Mouse (Mus musculus) hindbrain, embryonic 10.5 days (tissue): ENCODE measurements around the gene Hrct1. TPM values are rescaled to one million over a fixed set of nuclear protein-coding genes. Genes with fewer than 3 reads are reported as not detected.

ENCODE experiments used
- DNase-seq: peaks from one replicate; pipeline ENCODE4 v3.0.0-alpha.2; 2017; ENCODE audit warnings: low spot score
- H3K27ac ChIP-seq: fragments of 300-500 bp; sonication (generic); 2 replicates; pipeline ENCODE4 v1.5.1; 2016; ENCODE audit warnings: mild to moderate bottlenecking, moderate library complexity
- H3K27me3 ChIP-seq: fragments of 300-500 bp; sonication (generic); 2 replicates; pipeline ENCODE4 v1.6.1; 2016; ENCODE audit warnings: mild to moderate bottlenecking; ENCODE audit not compliant: poor library complexity, insufficient read depth, severe bottlenecking
- H3K36me3 ChIP-seq: fragments of 300-500 bp; sonication (generic); 2 replicates; pipeline ENCODE4 v1.6.1; 2016; ENCODE audit warnings: mild to moderate bottlenecking, moderate library complexity
- H3K4me1 ChIP-seq: fragments of 300-500 bp; sonication (generic); replicated peaks from 2 replicates; pipeline ENCODE4 v1.6.1; 2016; ENCODE audit warnings: mild to moderate bottlenecking
- H3K4me3 ChIP-seq: fragments of 300-500 bp; sonication (generic); 2 replicates; pipeline ENCODE4 v1.5.1; 2016; ENCODE audit warnings: mild to moderate bottlenecking, moderate library complexity
- H3K9me3 ChIP-seq: fragments of 300-500 bp; sonication (generic); 2 replicates; pipeline ENCODE4 v1.6.1; 2016; ENCODE audit warnings: mild to moderate bottlenecking, moderate library complexity
- whole genome bisulfite sequencing: fragments of 180-500 bp; shearing (Covaris S2); methylation state at CpG from one replicate; pipeline ENCODE4 v1.1.7; 2016; 5-methylcytosine and 5-hydroxymethylcytosine counted together
- polyA plus RNA-seq: library from polyadenylated mRNA; unstranded; fragments of >200 nt; fragmentation: Nextera tagmentation; extraction: Ambion mirVana; gene quantifications from 2 replicates; pipeline ENCODE4 v1.2.1, GENCODE M21; 2016

Gene Hrct1
- polyA plus RNA-seq, 1 experiment from 2014 or later = 0.44 TPM

DNA sequence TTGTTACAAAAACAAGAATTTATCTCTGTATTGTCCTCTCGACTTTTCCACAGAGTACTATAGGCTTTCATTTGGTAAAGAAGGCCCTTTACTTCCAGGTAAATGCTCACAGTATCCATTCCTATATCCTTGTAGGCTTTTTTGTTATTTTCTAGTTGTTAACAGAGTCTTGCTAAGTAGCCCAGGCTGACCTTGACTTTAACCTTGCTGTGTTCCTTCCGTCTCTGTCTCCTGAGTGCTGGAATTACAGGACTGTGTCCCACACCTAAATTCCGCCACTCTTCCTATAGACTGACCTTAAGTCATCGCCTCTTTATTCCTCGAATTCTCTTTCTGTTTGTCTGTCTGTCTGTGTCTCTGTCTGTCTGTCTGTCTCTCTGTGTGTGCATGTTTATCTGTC, 41.4 kb downstream of the Hrct1 start:
- Histone ChIP-seq H3K27ac (no peak overlapping the region), H3K36me3 (no peaks in the 10 kb centered on the region), H3K27me3 (no peaks in the 10 kb centered on the region), H3K9me3 (no peaks in the 10 kb centered on the region), H3K4me3 (no peak overlapping the region), H3K4me1 (no peaks in the 10 kb centered on the region)
- no peak for DNase-seq
- WGBS = 91% methylated on average over 5 of the region's 5 CpGs

DNA sequence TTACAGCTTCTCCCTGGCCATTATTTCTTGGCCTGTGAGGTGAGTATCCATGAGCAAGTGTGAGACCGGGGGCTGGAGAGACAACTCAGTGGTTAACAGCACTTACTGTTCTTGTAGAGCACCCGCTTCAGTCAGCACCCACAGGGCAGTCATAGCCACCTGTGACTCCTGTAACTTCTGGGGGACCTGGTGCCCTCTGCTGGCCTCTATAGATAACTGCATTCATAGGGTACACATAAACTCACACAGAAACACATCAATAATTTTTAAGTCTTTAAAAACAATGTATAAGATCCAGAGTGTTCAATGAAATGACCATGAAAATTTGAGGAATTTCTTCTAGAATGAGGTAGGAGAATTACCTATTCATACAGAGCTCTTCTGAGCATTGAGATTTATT, 42.4 kb downstream of the Hrct1 start:
- H3K27ac ChIP-seq = no peak overlapping the region
- H3K9me3 ChIP-seq = no peaks in the 10 kb centered on the region
- no peaks in the 10 kb centered on the region for H3K36me3 ChIP-seq
- DNase-seq = no peak
- WGBS = 90% methylated on average over 2 of the region's 2 CpGs
- H3K4me1 ChIP-seq = no peaks in the 10 kb centered on the region
- no peaks in the 10 kb centered on the region for H3K27me3 ChIP-seq
- no peak overlapping the region for H3K4me3 ChIP-seq

DNA sequence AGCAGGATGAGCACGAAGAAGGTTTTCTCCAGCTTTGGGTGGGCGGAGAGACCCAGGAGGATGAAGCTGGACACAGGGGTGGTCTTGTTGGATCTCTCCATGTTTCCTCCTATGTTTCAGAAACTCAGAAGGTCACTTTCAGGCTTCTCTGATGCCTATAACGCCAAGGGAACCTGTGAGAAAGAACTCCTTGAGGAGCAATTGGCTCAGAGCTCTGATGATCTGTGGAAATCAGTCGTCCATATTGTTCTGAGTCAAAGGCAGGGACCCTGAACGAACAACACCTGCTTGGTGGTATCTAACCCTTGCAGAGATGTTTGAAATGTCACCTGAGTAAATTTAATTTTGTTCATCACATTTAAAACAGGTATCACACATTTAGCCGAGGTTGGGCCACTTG, 43.9 kb downstream of the Hrct1 start, which contains the start of gene Olfr159:
Olfr159 (minus strand) TSS at position 101 of the 400 bp plus-strand sequence.
- Histone ChIP-seq H3K27me3 (no peaks in the 10 kb centered on the region), H3K36me3 (no peaks in the 10 kb centered on the region), H3K27ac (no peak within 1 kb of the TSS), H3K9me3 (no peaks in the 10 kb centered on the region), H3K4me3 (no peak within 1 kb of the TSS), H3K4me1 (no peaks in the 10 kb centered on the region)
- DNase-seq = no peak
- 84% methylated on average over 6 of the region's 6 CpGs for WGBS

DNA sequence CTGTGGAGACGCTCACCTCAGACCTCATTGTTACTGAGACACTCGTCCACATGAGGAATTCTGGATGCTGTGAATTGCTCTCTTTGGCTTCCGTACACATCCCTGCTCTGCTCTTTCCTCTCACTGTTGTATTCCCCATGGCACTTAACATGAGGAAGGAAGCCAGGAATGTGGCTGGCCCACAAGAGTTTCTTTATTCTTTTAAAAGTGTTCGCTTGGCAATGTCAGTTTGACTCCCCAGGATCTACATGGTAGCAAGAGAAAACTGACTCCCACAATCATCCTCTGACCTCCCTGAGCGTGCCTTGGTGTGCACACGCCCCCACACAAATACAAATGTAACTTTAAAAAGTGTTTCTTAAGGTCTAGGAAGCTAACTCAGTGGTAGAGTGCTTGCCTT, 44.6 kb downstream of the Hrct1 start:
- no peaks in the 10 kb centered on the region for H3K9me3 ChIP-seq
- H3K27ac ChIP-seq = no peak overlapping the region
- H3K4me1 ChIP-seq = no peaks in the 10 kb centered on the region
- H3K4me3 ChIP-seq = no peak overlapping the region
- H3K36me3 ChIP-seq = no peaks in the 10 kb centered on the region
- 63% methylated on average over 6 of the region's 6 CpGs for WGBS
- H3K27me3 ChIP-seq = no peaks in the 10 kb centered on the region
- DNase-seq = no peak

DNA sequence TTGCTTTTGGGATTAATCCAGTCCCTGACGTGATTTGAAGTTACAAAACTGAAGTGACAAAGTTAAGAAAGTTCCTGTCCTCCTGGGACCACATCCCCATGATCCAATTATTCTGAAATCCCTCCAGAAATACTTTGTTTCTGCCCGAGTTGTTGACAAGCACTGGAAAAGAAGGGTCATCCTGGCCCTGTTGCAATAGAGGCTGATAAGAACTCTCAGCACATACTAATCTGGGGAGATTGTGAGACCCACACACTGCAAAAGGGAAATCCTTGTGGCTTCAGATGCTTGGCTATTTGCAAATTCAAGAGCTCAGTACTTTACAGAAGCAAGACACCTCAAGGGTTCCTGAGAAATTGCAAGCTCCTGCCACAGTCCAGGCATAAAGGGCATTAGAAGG, 45.3 kb downstream of the Hrct1 start:
- Histone ChIP-seq H3K9me3 (no peaks in the 10 kb centered on the region), H3K4me3 (no peak overlapping the region), H3K27me3 (no peaks in the 10 kb centered on the region), H3K4me1 (no peaks in the 10 kb centered on the region), H3K36me3 (no peaks in the 10 kb centered on the region), H3K27ac (no peak overlapping the region)
- DNase-seq = no peak
- WGBS = 54% methylated on average over 2 of the region's 2 CpGs

Other genes with a start within 250 kb of the Hrct1 start
- not detected in 2 replicates for gene Sit1, start 243.5 kb upstream of the Hrct1 start, polyA plus RNA-seq
- 45.2 and 50.9 TPM in 2 replicates for gene Ccdc107, start 234.3 kb upstream of the Hrct1 start, polyA plus RNA-seq
- 47.2 and 50.5 TPM in 2 replicates for gene Arhgef39, start 227.5 kb upstream of the Hrct1 start, polyA plus RNA-seq
- 0.76 and 0.93 TPM in 2 replicates for gene Car9, start 220.2 kb upstream of the Hrct1 start, polyA plus RNA-seq
- 55.9 and 65.7 TPM in 2 replicates for gene Tpm2, start 203.4 kb upstream of the Hrct1 start, polyA plus RNA-seq
- gene Creb3, start 164.9 kb upstream of the Hrct1 start, polyA plus RNA-seq = 40.7 and 53.3 TPM in 2 replicates
- 52.8 and 58.9 TPM in 2 replicates for gene Tln1, start 164.5 kb upstream of the Hrct1 start, polyA plus RNA-seq
- gene Rgp1, start 148.5 kb upstream of the Hrct1 start, polyA plus RNA-seq = 20.3 and 25.6 TPM in 2 replicates
- gene Gba2, start 148.3 kb upstream of the Hrct1 start, polyA plus RNA-seq = 28.0 and 36.3 TPM in 2 replicates
- gene Msmp, start 142.7 kb upstream of the Hrct1 start, polyA plus RNA-seq = 0.88 and 1.0 TPM in 2 replicates
- 22.4 and 26.5 TPM in 2 replicates for gene Npr2, start 95.3 kb upstream of the Hrct1 start, polyA plus RNA-seq
- 5.2 and 10.0 TPM in 2 replicates for gene Spag8, start 73.6 kb upstream of the Hrct1 start, polyA plus RNA-seq
- 76.4 and 82.0 TPM in 2 replicates for gene Hint2, start 70.7 kb upstream of the Hrct1 start, polyA plus RNA-seq
- 5.2 and 9.4 TPM in 2 replicates for gene Tmem8b, start 58.2 kb upstream of the Hrct1 start, polyA plus RNA-seq
- 1.8 and 2.4 TPM in 2 replicates for gene Fam221b, start 58.0 kb upstream of the Hrct1 start, polyA plus RNA-seq
- gene Olfr70, start 26.4 kb upstream of the Hrct1 start, polyA plus RNA-seq = not detected in 2 replicates
- gene Olfr71, start 16.9 kb upstream of the Hrct1 start, polyA plus RNA-seq = not detected in 2 replicates
- not detected in 2 replicates for gene Spaar, start 2.8 kb downstream of the Hrct1 start, polyA plus RNA-seq
- not detected in 2 replicates for gene Olfr159, start 43.8 kb downstream of the Hrct1 start, polyA plus RNA-seq
- not detected in 2 replicates for gene Olfr156, start 96.7 kb downstream of the Hrct1 start, polyA plus RNA-seq
- not detected in 2 replicates for gene Olfr157, start 113.0 kb downstream of the Hrct1 start, polyA plus RNA-seq
- gene Olfr155, start 124.4 kb downstream of the Hrct1 start, polyA plus RNA-seq = not detected in 2 replicates
- gene Reck, start 148.3 kb downstream of the Hrct1 start, polyA plus RNA-seq = 11.4 and 11.9 TPM in 2 replicates
- gene Glipr2, start 230.2 kb downstream of the Hrct1 start, polyA plus RNA-seq = 70.2 and 84.9 TPM in 2 replicates